Mouse (Mus musculus) heart, postnatal 25 days (tissue): ENCODE measurements at regions not wholly inside any gene's neighbourhood (a gene's known extent, or its start where the extent isn't known, plus 50 kb on each side); places are given as distances from the start of the nearest gene placed in this dataset.
"Not testable (repeated sequence)": the region's sequence is repeated elsewhere in the genome, so short reads cannot be mapped to it uniquely, and the experiment has no call there.

Experiments used
- DNase-seq: peaks from one replicate; pipeline ENCODE4 v3.0.0; 2022; ENCODE audit warnings: low spot score
- intact Hi-C: fragments of 180-260 bp; cut with DNase I; formaldehyde crosslinking; loops from one replicate; pipeline ENCODE4 v1.15.1; 2025

DNA sequence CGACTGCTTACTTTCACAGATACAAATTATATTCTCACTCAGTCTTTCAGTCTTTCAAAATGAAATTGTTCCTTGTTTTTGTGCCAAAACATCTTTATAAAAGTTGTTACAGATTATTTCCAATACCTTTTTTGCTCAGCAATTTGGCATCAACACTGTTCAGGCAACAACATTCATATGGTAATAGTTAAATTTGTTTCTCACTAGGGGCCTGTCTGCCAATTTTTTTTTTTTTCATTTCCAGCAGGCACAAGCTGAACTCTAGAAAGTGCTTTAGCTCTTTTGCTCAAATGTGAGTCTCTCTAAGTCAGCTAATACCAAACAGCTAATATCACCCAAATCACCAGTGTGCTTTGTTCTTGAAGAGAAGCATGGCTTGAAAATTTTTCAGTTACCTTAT lies 199.4 kb downstream of the Antxr2 start:
- intact Hi-C loops = no loop called here
- no peak for DNase-seq

DNA sequence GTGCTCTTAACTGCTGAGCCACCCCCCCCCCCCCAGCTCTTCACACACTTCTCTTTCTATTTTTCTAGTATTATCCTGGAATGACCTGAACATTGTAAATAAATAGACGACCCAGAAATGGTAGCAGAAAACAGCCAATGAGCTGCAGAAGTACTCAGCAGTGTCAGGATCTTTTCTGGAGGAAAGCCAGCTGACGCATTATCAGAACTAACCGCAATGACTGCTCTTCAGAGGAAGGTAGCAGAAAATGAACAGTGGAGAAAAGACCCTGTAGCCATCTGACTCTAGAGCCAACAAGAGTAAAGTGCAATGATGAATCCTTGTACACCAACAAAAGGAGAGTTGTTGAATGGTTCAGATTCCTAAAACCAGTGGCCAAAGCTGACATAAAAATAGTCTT lies 213.4 kb downstream of the Antxr2 start:
- intact Hi-C loops = no loop called here
- DNase-seq = no peak

DNA sequence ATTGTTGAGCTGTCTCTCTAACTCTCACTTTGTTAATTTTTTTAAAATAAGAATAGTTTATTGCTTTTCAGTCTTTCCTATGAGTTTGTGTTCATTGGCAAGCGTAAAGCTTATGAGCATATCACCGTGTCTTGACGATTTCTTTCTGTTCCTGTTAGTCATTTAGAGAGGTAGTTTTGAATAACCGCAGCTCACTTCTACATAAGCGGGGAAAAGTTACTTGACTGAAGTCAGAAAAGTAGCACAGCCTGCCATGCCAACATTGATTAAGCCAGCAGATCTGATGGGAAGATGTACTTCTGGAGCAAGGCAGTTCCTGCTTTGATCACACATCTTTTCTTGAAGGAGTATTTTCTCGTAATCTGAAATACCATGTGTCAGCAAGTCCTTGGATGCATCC lies 215.5 kb downstream of the Antxr2 start:
- intact Hi-C loops = no loop called here
- DNase-seq = no peak

DNA sequence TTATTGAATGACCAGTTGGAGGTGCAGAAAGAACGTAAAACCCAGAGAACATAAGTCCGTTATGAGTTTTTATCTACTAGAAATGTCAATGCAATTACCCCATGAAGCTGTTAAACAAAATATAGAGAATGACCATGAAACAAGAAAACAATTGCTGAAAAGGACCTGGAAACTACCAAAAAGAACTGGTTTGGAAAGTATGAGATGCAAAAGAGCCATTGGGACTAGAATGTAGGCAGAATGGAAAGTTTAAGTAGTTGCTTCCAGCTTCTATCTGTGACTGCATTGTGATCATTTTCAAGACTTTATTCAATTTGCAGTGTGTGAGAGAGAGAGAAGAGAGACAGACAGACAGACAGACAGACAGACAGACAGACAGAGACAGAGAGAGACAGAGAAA lies 216.1 kb downstream of the Antxr2 start:
- intact Hi-C loops = no loop called here
- DNase-seq = no peak

DNA sequence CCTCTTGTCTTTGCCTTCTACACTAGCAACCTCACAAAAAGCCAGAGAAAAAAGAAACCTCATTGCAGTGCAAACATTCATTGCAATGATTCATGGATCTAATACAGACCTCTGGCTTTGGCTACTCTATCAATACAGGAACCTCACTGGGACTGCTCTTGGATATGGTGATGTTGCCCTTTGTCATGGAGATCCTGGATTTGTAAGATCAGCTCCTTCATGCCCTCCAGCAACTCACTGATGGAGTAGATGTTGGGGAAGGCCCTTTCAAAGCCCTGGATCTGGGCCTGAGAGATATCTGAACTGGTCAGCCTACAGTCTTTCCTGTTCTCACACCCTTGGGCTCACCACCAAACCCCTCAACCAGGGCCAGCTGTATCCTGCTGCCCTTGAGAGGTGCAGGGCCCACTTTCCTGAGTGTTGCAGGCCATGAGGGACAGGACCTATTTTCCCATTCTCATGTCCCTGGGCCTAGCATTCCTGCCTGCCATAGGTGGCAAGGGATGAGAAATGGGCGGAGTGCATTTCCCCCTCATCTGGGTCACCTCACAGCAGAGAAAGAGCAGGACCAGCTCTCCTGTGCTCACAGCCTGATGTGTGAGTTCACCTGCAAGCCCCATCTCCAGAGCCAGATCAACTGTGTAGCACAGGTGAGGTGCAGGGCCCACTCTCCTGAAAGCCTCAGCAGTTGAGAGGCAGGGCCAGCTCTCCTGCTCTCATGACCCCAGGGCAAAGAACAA lies 218.1 kb downstream of the Antxr2 start:
- no peak for DNase-seq
- intact Hi-C loops = no loop called here

DNA sequence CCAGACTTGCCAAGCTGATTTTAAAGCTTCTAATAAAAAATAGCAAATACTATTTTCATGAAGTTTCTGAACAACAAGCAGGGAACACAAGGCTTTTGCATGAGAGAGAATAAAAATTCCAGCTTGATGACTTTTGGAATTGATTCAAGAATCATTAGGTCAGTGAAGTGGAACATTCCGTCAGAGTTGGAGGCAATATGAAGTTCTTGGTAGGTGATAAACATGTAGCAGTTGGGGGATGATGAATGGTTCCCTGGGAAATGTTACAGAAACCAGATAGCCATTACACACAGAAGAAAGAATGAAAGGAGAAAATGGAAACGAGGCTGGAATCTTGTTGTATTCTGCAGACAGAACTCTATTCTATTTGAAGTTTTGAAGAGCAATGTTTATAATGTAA lies 221.8 kb downstream of the Antxr2 start:
- intact Hi-C loops = no loop called here
- no peak for DNase-seq

DNA sequence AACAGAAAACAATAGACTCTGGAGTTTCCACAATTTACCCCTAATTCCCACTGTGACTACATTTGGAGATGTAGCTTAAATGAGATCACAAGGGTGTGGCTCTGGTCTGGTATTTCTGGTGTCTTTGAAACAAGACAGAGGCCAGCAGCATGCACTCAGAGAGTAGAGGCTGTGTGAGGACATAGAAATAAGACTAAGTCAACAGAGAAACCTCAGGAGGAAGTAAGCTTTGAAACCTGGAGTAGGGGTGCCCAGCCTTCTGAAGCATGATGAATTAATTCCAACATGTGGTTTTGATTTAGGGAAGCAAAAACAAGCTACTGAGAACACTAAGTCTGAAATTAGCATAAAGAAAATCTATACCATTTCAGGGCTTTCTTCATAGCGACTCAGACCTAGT lies 223.7 kb downstream of the Antxr2 start:
- intact Hi-C loops = no loop called here
- DNase-seq = no peak

DNA sequence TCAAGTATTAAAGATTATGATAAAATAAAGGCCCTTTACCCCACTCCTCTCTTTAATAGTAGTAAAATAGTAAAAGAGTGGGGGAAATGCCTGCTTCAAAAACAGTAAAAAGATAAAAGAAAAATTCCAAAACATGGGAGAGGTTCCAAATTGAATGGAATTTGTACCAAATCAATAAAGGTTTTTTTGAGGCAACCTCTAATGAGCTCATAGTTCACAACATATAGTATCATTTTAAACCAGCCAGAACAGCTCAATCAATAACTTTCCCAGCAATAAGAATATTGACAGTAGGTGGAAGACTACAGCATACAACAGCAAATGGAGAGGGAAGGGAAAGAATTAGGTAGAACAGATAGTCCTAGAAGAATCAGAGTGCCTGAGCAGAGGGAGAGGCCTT lies 224.1 kb downstream of the Antxr2 start:
- intact Hi-C loops = no loop called here
- DNase-seq = no peak

DNA sequence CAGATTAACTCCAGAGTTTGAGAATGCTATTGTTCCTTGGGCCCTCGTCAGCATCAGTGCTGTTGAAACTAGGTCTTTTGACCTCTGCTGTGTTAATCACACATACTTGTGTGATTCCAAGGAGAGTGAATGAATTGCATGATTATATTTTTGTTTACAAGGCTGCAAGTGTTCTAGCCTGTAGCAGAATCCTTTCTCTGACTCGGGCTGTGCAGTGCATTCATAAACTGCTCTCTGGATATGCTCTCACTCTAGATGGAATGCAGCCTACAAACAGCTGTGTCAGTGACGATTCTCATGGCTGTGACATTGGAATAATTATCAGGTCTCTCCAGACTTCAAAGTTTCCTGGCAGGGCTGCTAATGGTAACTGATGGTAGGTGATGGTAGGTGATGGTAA lies 230.8 kb downstream of the Antxr2 start:
- DNase-seq = no peak
- intact Hi-C loops = no loop called here

DNA sequence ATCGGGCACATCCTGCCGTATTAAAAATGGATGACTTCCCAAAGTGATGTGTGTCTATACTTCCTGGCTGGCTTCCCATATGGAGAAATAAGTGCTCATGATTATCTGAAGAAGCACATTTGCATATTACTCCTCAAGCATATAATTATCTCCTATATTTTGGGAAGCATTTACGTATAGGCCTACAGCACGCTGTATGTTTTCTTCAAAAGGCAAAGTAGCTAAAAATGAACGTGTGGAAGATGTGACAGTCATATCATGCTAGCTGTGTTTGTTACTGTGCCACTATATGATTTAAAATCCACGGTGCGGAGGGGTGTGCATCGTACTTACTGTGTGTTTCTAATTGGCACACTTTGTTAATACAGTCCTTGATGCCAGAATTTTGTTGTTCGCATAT lies 242.7 kb downstream of the Antxr2 start:
- intact Hi-C loops = no loop called here
- no peak for DNase-seq

DNA sequence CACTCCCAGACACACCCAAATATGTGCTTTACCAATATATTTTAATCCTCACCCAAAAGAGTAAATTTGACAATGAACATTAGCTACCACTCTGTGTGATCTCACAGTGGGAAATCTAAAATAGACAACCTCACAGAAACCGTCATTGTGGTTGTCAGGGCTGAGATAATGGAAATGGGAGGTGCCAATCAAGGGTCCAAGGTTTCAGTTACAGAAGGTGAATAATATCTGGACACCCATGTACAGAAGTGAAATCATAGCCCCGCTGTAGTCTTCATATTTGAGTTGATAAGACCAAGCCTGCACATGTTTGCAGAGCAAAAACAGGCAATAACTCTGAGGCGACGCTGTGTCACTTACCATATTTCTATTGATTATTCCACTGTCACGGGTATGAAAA lies 243.8 kb downstream of the Antxr2 start:
- no peak for DNase-seq
- intact Hi-C loops = no loop called here

DNA sequence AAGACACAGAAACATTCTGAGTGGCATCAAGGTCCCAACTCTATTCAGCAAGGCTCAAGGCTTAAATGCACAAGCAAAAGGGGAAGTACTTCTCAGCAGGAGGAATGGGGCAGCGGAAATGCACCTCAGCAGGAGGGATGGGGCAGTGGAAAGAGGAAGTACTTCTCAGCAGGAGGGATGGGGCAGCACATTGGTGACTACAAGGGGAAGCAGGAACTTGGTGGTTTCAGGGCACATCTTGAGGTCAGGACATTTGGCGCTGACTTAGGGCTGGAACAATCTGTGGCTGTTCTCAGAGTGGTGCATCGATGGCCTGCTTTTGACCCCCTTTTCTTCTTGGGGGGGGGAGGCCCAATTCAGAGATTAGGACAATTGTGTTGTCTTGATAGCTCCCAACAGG lies 255.7 kb downstream of the Antxr2 start:
- DNase-seq, intact Hi-C loops: not testable (repeated sequence)

DNA sequence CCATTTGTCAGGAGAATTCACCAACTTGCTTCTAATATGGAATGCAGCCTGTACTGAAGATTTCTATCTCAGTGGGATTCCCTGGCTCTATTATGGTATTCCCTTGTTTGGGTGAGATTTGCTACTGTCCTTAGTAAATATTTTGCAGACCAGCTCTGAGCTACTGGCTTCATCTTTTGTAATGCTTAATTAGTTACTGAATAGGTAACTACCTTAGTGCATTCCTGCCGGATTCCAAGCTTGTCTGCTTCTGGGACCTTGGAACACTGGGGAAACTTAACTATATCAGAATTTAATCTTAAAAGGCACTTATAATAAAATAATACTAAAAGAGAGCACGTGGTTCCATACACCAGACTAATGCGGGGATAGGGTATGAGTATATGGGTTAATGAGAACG lies 257.4 kb downstream of the Antxr2 start:
- intact Hi-C loops, DNase-seq: not testable (repeated sequence)

DNA sequence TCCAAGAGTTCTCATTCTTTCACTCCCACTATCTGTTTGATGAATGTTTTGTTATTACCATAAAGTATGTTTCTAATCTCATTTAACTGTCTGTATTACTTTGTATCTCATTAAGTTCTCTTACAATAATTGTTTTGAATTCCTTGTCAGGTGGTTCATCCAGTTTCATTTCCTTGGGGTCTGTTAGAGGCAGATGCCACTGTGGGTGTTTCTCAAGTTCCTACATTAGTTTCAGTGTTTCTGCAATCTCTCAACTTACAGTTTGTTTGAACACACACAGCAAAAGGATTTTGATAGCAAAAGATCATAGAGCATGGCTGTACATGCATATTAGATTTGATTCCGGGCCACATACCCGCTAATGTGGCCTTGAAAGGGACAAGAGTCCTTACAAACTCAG lies 280.5 kb upstream of the Gk2 start:
- no peak for DNase-seq
- intact Hi-C loops = no loop called here

DNA sequence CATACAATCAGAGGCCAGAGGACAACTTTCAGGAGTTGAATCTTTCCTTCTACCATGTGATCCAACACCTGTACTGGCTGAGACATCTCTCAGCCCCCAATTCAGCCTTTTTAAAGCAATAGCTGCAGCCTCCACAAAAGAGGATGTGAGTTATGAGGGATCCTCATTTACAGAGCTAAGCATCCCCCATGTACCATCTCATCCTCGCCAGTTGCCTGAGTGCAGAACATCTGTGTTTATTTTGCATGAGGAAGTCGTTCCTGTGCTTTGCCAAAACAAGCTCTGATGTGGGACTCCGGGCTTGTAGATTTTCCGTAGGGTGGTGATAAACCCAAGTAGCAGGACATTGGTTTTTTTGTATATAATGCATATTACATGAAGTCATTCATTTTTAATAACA lies 274.1 kb upstream of the Gk2 start:
- no peak for DNase-seq

DNA sequence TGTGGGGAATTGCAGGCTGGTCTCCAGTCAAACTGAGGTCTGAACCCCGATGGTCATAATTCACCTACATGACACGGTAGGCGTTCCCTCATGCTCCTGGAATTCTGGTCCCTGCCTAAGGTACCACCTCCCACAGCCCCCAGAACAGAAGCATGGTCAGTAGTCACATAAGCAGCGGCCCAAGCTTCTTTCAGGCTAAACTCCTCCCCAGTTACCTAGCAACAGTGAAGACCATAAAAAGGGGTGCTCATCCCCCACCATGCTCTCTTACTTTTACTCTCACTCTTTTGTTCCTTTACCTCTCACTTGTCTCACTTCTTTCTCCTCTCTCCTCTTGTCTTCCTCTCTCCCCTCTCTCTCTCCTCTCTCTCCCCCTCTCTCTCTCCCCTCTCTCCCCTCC lies 262.5 kb upstream of the Gk2 start:
- intact Hi-C loops, DNase-seq: not testable (repeated sequence)

More for the DNA sequence above, 274.1 kb upstream of the Gk2 start:
- intact Hi-C loops = no loop called here

DNA sequence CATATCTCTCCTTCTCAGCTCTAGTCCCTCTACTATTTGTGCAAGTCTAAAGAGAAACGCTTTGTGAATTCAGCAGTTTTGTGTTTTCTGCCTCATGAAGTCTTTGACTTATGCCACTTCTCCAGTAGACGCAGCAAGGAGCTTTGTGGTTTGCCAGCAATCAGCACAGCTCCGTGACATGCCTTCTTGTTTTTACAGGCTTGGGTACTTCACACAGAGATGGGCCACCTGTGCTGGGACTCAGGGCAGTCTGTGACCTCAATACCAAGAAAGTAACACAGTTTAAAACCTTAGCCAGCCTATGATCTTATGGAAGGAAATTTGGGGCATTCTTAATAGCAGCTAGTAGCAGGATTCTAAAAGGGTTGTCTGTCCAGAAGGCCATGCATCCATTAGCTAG lies 248.4 kb upstream of the Gk2 start:
- intact Hi-C loops = no loop called here
- no peak for DNase-seq

DNA sequence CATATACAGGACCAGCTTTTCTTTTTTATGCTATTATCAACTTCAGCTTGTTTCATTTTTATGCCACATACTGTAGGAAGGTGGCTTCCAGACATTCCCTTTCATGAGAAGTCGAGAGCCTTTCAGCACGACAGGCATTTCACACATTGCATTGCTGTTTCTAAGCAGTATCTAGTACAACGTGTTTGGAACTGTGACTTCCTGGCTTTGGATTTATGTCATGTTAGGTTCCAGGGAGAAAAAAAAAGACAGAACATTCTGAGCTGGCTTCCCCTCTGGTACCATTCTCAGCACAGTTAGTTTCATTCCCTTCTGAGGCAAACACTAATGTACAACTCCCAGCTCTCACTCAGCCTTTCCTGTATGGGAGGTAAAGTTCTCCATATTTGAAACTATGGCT lies 243.7 kb upstream of the Gk2 start:
- no peak for DNase-seq

DNA sequence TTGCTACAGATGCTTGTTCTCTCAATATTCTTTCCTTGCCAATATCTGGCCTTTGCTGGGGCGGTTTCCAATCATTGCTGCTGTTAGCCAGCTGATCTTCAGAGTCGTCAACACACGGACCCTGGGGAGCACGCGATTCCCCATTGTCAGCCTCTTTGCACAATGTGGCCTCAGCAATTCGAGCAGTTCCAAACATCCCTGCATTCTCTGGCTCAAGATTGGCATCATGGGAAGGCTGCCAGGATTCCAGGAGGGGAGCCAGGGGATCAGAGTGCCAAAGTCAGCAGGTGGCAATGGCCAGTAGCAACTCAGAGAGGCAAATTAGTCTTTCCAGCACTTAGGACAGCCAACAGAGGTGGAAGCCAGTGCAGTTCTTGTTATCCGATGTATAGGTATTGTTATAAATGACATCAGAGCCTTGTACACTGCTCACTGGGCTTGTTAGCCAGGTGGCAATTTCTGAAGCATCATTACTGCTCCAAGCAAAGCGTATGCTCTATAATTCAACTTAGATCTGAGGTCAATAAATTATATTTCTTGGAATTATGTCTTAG lies 240.8 kb upstream of the Gk2 start:
- peak; percentile 60 for DNase-seq
- intact Hi-C loops = loop anchor here (10.0 kb wide), 2 partner anchors 467 to 563 kb away; partner anchors contain the start of gene Prdm8

More for the DNA sequence above, 243.7 kb upstream of the Gk2 start:
- intact Hi-C loops = no loop called here

DNA sequence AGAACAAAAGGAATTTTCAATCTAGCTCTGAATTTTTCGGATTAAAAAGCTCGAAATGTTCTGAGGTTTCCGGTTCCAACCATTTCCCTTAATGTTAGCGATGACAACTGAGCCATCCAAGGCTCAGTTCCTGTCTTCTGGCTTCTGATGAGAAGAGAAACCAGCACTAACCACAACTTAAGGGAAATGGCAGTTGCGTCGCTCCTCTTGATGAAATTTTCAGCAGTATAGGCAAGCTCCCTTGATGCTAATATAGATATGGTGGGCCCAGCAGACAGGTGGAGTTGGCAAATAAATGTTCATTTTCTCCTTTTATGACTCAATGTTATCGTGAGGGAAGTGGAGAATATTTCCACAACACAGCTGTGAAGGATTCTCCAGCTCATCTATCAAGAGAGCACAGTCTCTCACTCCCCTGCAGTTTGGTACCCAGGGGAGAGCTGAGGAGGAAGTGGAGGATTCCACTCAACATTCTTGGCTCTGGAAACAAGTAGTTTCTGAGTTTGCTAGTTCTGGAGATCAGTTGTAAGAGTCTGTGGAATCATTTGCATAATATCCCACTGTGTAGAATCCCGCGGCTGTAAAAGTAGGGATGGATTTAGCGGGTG lies 236.6 kb upstream of the Gk2 start:
- DNase-seq = no peak
- intact Hi-C loops = loop anchor here (10.0 kb wide), 2 partner anchors 471 to 559 kb away; partner anchors contain the start of gene Prdm8

DNA sequence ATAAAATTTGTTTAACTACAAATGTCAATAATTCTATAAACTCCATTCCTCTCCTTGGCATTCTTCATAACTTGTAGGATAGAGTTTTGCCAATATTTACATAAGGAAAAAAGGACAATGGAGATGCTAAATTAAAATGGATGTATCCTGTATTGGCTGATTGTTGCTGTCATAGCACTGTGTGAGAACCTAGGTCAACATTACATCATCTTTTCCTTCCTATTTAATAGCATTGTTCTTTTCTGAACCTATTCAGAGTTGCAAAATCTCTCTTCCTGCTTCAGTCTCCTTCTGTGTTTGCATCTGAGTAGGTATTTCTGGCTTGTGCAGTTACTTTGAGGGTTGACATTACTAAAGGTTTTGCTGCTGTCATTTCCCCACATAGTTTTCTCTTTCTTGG lies 228.6 kb upstream of the Gk2 start:
- no peak for DNase-seq

More for the DNA sequence above, 228.6 kb upstream of the Gk2 start:
- intact Hi-C loops = no loop called here
